Mouse (Mus musculus): Measurements from ENCODE around the gene Tgm2.

The Tgm2 gene

DNA sequence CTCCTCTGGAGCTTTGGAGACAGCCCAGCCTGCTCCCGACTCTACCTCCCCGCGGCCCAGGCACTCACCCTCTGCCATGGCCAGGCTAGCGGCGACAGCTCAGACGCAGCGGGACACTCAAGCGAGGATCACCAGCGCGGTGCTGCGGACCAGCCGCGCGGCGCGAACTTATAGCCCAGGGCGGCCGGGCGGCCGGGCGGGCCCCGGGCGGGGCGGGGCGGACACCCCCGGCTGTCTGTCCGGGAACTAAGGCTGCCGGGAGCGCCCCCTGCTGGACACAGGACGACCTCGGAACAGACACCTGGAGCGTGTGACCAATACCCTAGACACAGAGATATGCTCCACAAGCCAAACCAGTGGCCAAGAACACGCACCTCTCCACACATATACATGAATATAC, at the start of gene Tgm2:
Tgm2 (minus strand) TSS at position 214 of the 400 bp plus-strand sequence.
- in situ Hi-C loops (cut with MboI, MseI), result no loop called here

DNA sequence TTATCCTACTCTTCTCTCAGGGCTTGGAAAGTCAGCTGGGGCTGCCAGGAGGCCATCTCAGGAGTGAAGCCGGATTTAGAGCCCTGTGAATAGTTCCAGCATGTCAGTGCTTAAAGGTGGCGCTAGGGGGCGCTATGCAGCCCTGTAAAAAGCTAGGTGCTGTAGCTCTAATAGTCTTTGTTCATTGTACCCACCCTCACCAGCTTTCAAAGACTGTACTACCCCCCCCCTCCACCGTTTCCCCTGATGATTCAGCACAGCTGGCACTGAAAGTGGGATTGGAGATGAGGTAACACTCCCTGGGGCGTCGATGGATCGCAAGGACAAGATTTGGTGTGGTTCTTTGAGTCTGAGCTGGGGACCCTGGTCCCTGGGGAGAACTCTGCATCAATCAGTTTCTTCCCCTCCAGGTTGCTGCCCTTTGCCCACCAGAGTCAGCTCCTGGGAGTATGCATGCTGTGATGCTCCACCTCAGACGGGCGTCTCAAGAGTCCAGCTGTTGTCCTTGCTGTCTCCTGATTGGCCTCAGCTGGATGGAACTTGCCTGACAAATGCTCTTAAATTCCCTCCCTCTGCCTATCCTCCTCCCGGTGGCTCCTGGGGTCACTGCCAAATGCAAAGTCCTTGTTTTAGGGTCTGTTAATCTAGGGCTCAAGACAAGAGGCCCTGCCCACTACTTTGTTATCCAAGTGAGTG, 48.9 kb upstream of the Tgm2 start:
- in situ Hi-C loops (cut with MboI, MseI), result loop anchor here in 1 of 2 experiments (5.0 kb wide), 1 partner anchor 53 kb away; no protein-coding TSS in a partner anchor

DNA sequence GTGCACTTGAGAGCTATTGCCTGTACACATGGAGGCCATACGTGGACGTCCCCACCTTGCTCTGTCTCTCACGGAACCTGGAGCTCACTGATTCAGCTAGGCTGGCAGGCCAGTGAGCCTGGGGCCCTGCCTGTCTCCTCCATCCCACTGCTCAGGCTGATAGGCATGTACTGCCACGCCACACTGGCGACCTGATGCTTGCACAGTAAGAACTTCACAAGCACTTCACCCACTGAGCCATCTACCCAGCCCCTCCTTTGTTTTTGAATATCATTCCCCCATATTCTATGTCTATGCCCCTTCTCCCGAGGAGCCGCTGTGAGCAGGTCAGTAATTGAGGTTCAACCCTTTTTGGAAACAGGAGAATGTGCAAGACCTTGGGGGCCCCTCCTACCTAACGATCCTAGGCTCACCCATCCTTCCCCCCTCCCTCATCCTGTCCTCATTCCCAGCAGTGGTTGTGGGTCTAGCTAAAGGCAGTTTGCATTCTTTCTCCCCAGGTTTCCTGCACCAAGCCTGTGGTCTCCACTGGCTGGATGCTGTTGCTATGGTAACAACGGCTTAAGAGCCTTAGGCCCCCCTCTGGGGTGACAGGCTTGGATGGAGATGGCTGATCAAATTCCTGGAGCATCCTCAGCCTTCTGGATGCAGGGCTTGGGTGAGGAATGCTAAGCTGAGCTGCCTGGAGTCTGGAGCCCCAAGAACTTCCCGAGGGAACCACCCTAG, 47.5 kb upstream of the Tgm2 start:
- in situ Hi-C loops (cut with MboI, MseI), result loop anchor here in 1 of 2 experiments (5.0 kb wide), 1 partner anchor 51 kb away; no protein-coding TSS in a partner anchor

DNA sequence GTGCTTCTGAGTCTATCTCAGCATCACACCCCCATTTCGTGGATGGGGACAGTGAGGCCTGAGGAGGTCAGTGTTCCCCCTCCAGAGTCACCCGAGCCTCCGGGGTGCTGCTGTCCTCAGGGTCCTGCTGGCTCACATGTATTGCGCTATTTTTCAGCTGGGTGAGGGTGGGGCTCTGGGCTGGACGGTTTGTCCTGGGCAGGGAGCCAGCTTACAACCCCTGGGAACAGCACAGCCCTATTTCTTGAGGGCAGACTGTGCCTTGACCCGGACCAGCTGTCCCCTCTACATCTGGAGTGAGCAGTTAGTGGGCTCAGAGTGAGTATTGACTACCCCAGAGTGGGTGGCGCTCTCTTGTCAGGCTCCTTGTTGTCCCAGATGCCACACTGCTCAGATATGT, 44.9 kb upstream of the Tgm2 start:
- in situ Hi-C loops (cut with MboI, MseI), result loop anchor here in 1 of 2 experiments (5.0 kb wide), 1 partner anchor 49 kb away; no protein-coding TSS in a partner anchor

DNA sequence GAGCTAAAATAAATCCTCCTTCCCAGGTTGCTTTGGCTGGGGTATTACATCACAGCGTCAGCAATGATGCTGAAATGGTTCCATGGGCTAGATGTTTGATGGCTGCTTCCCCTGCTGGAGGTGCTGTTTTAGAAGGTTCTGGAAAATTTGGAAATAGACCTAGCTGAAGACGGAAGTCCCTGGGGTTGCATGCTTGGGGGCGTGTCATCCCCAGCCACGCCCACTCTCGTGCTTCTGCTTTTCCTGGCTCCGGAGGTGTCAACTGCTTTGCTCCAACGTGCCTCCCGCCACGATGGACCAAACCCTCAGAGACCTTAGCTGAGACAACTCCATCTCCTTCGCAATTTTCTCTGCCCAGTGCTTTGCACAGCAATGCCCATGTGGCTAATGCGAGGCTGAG, 43.2 kb upstream of the Tgm2 start:
- in situ Hi-C loops (cut with MboI, MseI), result no loop called here

DNA sequence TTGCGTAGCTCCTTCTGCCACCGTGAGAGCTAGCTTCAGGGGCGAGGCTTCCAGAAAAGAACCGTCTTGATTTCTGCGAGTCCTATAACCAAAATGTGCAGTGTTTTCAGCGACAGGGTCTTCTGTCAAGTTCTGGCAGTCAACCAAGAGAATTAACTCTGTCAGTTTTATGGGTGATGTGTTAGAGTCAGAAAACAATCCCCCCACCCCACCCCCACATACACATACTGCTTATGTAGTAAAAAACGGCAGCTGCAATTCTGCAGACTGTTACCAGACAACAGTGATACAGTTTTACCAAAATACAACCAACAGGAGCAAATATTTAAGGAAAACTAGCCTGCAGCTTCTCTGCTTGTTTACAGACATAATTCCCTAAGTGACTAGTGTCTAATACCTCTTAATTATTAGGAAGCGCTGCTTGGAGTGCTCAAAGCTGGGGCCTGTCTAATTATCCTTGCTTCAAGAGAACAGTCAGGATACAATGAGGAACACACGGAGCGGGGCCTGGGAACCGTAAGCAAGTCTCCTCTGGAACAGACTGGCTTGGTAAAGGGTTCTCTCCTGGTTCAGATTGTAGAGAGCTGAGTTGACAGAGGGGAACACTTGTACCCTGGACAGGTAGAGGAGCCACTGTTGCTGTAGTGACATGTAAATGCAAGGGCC, 40.1 kb upstream of the Tgm2 start:
- in situ Hi-C loops (cut with MboI, MseI), result no loop called here

DNA sequence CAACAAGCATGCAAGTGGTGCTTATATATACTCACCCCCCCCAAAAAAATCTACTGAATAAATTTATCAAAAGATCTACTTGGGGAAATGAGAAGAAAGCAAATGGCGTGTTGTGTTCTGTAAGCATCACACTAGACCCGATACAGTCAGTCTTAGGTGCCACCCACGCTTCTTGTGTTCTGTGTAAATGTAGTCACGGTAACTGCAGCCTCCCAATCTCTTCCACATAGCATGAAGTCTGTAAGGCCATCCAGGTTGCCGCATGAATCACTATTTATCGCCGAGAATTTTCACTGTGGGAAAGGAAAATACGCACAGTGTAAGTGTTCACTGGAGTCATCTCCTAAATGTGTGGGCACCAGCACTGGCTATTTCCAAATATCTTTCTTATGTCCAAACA, 37.0 kb upstream of the Tgm2 start:
- in situ Hi-C loops (cut with MboI, MseI), result no loop called here

DNA sequence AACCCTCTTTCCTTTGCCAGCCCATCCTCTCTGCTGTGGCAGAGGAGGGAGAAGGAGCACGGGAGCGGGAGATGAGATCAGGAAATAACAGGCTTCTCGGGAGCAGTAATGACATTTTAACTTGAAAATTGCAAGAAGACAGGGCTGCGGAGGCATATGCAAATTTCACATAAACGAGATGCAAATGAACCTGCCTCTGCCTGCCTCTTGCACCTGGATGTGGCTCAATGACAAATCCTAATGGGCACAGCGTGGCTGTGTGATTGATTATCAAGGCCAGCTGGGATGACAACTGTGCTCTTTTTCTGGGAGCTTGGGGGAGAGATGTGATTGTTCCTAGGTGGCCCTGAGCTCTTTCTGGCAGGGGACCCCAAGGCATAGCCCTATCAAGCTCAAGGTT, 35.7 kb upstream of the Tgm2 start:
- in situ Hi-C loops (cut with MboI, MseI), result no loop called here

DNA sequence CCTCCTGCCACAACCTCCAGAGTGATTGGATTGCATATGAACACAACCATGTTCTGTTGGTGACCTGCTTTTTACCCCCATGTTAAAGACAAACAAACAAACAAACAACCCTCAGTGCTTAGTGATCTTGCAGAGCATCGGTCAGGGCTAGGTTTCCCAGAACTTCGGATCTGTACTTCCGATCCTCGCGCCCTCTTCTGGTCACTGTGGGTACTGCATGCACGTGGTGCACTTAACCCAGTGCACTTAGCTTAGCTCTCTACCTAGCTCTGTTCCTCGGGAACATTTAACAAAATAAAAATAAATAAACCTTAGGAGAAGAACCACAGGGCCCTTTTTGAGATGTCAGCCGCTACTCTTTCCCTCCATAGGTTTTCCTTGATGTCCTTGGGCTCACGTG, 34.6 kb upstream of the Tgm2 start:
- in situ Hi-C loops (cut with MboI, MseI), result no loop called here

DNA sequence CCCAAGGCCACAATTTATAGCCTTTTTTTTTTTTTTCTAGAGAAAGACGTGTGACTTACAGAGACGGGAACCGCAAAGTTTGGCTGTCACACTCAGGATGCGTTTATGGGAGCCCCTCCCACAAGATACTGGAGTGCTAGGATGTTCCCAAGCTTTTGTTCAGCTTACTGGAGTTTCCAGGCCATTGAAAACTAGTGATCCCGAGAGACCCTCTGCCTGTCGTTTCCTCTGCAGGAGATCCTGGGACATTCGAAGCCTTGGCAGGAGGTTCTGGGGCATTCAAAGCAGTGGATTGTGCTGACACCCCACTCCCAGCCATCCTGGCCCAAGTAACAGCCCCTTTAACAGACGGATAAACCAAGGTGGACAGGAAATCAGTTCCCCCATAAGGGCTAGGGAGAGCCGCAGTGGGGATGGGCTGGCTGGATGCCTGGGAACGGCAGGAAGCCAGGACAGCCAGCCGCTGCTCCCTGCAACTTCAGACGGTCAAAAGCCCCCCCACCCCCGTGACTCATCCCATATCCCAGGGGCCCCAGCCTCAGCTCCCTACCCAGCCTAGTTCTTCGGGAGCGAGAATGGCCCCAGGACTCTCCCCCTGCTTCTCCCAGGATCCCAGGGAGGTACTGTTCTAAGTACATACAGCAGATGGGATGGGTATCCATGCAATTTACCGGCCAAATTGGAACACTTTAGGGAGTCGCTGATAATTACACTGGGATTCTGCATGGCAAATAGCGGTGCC, 33.3 kb upstream of the Tgm2 start:
- in situ Hi-C loops (cut with MboI, MseI), result loop anchor here in 1 of 2 experiments (5.0 kb wide), 1 partner anchor 1047 kb away; no protein-coding TSS in a partner anchor

DNA sequence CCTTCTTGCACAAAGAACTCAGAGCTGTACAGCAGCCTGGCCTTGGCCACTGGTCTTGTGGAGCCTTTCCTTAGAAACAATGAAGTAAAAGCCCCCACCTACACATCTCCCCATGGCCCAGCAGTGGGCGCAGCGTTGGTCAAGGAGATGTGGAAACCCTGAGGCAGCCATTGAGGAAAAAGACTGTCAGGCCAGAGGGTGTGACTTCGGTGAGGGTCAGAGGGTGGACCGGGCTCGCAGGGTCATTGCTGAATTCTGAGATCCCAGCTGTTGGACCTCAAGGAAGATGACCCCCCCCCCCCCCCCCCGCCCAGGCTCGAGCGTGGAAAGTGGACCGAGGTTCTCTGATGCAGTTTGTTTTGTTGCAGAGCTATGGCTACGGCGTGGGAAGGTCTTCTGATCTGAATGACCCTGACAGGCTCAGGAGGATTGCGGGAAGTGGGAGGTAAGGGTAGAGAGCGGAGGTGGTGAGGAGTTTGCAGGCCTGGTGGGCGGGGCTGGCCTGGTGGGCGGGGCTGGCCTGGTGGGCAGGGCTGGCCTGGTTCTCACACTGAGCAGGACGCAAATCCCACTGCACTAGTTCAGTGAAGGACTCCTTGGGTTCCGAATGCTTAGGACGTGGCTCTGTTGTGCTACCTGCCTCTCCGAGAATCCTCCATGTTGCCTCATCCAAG, 32.6 kb upstream of the Tgm2 start:
- in situ Hi-C loops (cut with MboI, MseI), result loop anchor here in 1 of 2 experiments (5.0 kb wide), 1 partner anchor 1047 kb away; no protein-coding TSS in a partner anchor

DNA sequence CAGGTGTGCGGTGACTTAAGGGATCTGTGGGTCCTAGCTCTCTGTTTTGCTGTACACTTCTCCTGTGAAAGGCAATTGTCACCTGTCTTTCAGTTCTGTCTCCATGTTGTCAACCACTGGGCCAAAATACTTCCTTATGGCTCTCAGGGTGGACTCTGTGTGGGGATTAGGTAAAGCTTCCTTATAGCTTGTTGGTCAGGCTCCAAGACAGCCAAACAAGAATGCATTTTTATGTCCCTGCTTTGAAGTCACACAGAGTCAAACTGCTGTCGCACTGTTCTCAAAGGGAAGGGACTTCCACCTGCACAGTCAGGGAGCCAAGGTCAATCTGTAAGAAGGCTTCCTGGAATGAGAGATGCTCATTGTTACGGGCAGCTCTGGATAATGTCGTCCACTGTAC, 31.9 kb upstream of the Tgm2 start:
- in situ Hi-C loops (cut with MboI, MseI), result loop anchor here in 1 of 2 experiments (5.0 kb wide), 1 partner anchor 1046 kb away; no protein-coding TSS in a partner anchor

DNA sequence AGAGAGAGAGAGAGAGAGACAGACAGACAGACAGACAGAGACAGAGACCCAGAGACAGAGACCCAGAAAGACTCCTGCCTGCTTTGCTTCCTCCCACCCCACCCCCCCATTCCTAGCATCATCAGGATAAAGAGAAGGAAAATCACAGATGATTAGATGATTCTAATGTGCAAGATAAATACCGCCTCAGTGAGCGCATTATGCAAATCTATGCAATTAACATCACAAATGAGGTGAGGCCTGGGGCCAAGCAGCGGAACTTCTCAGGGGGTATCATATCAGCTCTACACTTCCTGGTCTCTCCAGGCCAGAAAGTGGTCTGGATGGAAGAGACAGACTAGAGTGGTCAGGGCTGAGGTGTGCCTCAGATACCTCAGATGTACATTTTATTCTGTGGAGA, 31.3 kb upstream of the Tgm2 start:
- in situ Hi-C loops (cut with MboI, MseI), result loop anchor here in 1 of 2 experiments (5.0 kb wide), 1 partner anchor 1045 kb away; no protein-coding TSS in a partner anchor

DNA sequence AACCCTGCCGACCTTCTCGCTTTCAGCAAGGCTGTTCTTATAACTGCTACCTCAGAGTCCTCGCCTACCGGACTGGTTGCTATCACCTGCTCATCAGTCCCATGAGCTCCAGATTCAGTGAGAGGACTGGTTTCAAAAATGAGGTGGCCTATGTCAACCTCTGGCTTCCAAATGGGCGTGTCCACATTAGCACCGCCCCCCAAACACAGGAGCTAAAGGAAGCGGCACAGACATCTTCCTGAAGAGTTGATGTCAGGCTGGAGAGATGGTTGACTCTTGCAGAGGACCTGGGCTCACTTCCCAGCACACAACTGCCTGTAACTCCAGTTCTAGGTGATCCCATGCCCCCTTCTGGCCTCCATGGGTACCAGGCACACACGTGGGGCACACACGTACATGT, 30.5 kb upstream of the Tgm2 start:
- in situ Hi-C loops (cut with MboI, MseI), result loop anchor here in 1 of 2 experiments (5.0 kb wide), 1 partner anchor 1044 kb away; no protein-coding TSS in a partner anchor

DNA sequence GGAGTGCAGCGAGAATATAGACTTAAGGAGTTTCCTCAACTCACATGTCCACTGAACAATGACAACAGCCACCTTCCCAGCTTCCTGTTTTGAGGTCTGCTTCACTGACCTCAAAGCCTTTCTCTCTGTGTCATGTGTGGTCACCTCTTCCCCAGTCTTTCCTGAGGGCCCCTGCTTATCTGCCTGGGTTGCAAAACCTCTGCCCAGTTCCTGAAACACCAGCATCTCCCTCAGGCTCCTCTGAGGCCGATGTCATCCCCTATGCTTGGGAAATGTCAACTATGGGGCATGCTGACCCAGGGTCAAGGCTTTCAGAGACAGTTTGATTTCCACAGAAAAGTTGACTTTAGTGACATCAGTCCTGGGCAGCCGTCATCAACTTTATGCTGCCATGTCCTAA, 29.2 kb upstream of the Tgm2 start:
- in situ Hi-C loops (cut with MboI, MseI), result loop anchor here in 1 of 2 experiments (5.0 kb wide), 1 partner anchor 1043 kb away; no protein-coding TSS in a partner anchor

DNA sequence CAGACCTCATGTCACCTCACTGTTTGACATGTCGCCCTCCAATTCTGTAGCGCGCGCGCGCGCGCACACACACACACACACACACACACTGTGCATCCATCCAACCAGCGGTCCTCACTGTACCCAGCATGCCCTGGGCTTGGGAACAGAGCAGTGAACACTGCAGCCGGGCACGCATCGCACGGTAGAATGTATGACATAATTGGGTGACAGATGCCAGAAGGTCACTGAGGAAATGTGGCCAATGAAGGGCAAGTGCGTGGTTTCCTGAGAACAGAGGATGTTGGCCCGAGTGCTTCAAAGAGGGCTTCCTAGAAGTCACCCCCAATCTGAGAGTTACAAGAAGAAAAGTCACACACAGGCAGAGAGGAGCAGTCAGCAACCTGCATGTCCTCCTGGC, 28.7 kb upstream of the Tgm2 start:
- in situ Hi-C loops (cut with MboI, MseI), result loop anchor here in 1 of 2 experiments (5.0 to 25.0 kb wide), 2 partner anchors 562 to 1043 kb away; no protein-coding TSS in a partner anchor

DNA sequence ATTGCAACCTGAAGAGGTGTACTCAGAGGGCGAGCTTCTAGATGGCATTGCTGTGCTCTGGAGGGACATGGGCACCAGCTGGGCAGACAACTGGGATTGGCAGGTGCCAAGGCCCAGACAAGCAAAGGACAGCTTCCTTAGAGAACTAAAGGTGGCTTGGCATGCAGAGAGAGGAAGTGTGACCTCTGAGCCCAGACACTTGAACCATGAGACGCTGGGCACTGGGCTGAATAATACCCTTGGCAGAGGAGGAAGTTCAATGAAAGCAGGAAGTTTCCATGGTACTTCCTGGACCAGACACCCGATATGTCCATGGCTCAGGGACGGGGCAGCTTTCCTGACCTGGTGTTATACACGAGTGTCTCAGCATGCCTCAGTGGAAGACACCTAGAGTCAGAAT, 28.2 kb upstream of the Tgm2 start:
- in situ Hi-C loops (cut with MboI, MseI), result loop anchor here in 1 of 2 experiments (25.0 kb wide), 1 partner anchor 563 kb away; no protein-coding TSS in a partner anchor

DNA sequence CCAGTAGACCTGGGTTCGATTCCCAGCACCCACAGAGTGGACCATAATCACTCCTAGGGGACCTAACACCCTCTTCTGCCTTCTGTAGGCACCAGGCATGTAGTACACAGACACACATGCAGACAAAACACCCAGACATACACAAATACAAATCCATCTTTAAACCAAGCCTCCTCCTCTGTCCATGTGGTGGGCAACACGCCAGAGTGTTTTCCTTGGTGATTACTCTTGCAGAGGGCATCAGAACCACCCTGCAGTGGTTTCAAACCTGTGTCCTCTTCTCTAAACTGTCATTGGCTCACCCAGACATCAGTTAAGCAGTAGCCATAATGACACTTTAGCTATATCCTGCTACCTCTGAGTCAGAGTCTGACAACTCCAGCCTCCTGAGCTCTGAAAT, 24.2 kb upstream of the Tgm2 start:
- in situ Hi-C loops (cut with MboI, MseI), result loop anchor here in 1 of 2 experiments (25.0 kb wide), 1 partner anchor 567 kb away; no protein-coding TSS in a partner anchor

DNA sequence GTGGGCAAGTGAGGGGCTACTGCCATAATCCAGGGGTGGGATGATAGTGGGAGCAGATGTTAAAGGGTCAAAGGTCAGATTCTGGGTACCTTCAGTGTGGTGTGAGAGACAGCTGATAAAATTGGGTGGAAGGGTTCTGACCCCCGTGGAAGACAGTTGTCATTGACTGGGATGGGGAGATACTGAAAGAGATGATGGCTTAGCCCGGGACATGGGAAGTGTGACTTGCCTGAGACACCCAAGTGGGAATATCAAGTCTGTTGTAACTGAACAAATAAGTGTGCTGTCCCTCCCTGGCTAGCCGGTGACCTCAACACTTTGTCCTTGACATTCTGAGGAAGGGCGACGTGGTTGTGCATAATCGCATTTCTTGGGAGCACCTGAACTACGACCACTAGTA, 23.5 kb upstream of the Tgm2 start:
- in situ Hi-C loops (cut with MboI, MseI), result loop anchor here in 1 of 2 experiments (10.0 to 25.0 kb wide), 3 partner anchors 568 to 1315 kb away; partner anchors contain the start of genes 4930518I15Rik and Rbl1

DNA sequence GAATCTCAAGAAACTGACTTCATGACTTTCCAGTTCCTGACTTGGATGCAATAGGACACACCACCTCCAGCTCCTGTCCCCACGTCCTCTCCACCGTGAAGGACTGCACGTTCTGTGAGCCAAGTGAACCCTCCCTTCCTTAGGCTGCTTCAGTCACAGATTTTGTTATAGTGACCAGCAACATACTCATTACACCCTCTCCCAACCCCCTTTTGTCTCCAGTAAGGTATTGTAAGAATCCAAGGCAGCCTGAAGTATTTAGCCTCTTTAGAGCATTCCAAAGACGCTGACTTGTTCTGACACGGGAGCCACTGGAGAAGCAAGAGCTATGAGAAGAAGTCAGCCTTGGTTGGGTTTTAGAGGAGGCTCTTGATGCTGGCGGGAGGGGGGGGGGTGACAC, 23.1 kb upstream of the Tgm2 start:
- in situ Hi-C loops (cut with MboI, MseI), result loop anchor here in 1 of 2 experiments (10.0 to 25.0 kb wide), 3 partner anchors 568 to 1315 kb away; partner anchors contain the start of genes 4930518I15Rik and Rbl1

All from T-helper 17 cell (primary cell).